Mouse (Mus musculus): Measurements from ENCODE around the gene Cacna2d3. TPM values are rescaled to one million over a fixed set of nuclear protein-coding genes. Genes with fewer than 3 reads are reported as not detected.

Gene Cacna2d3
- polyA plus RNA-seq, 1 experiment from 2014 or later, result 38.5 TPM

- Histone ChIP-seq H3K9ac (replicated peaks; ENCODE audit: low read length) (no peak overlapping the region), H3K4me3 (replicated peaks; ENCODE audit: low read depth, low read length) (no peak overlapping the region), H3K27me3 (ENCODE audit: control insufficient read depth, insufficient read depth, low read length) (no peaks in the 10 kb centered on the region), H3K4me1 (ENCODE audit: control insufficient read depth, insufficient read depth, low read length) (peaks cover 20% of the 10 kb centered on the region), H3K27ac (replicated peaks; ENCODE audit: low read depth, low read length) (no peak overlapping the region), H3K4me2 (ENCODE audit: low read length) (no peak overlapping the region), H3K36me3 (ENCODE audit: control insufficient read depth, insufficient read depth, low read length) (no peaks in the 10 kb centered on the region), H3K9me3 (ENCODE audit: control insufficient read depth, low read length) (no peaks in the 10 kb centered on the region)
- 91% methylated on average over 1 of the region's 1 CpGs for WGBS
- DNase-seq (peak; percentile 44), ATAC-seq (ENCODE audit: low FRiP score, low TSS enrichment) (no peak)
Measured at GRCm38 (mm10) chr14:28949785-28950184, 771.9 kb downstream of the Cacna2d3 start.

GRCm38 (mm10) chr14:28948019-28948850, 773.4 kb downstream of the Cacna2d3 start:
- Histone ChIP-seq H3K4me1 (ENCODE audit: control insufficient read depth, insufficient read depth, low read length) (peaks cover 9% of the 10 kb centered on the region; the same call in 1 of the 2 replicates), H3K4me3 (replicated peaks; ENCODE audit: low read depth, low read length) (no peak overlapping the region), H3K9me3 (ENCODE audit: control insufficient read depth, low read length) (no peaks in the 10 kb centered on the region), H3K27me3 (ENCODE audit: control insufficient read depth, insufficient read depth, low read length) (no peaks in the 10 kb centered on the region), H3K9ac (replicated peaks; ENCODE audit: low read length) (no peak overlapping the region), H3K27ac (replicated peaks; ENCODE audit: low read depth, low read length) (no peak overlapping the region), H3K4me2 (ENCODE audit: low read length) (no peak overlapping the region), H3K36me3 (ENCODE audit: control insufficient read depth, insufficient read depth, low read length) (no peaks in the 10 kb centered on the region)
- WGBS, result 68% methylated on average over 7 of the region's 7 CpGs
- no peak for ATAC-seq (ENCODE audit: low FRiP score, low TSS enrichment)
- DNase-seq, result no peak

GRCm38 (mm10) chr14:28932746-28933293, 788.8 kb downstream of the Cacna2d3 start:
- Histone ChIP-seq H3K4me3 (replicated peaks; ENCODE audit: low read depth, low read length) (no peak overlapping the region), H3K9me3 (ENCODE audit: control insufficient read depth, low read length) (no peaks in the 10 kb centered on the region), H3K27me3 (ENCODE audit: control insufficient read depth, insufficient read depth, low read length) (no peaks in the 10 kb centered on the region), H3K9ac (replicated peaks; ENCODE audit: low read length) (no peak overlapping the region), H3K4me2 (ENCODE audit: low read length) (no peak overlapping the region), H3K36me3 (ENCODE audit: control insufficient read depth, insufficient read depth, low read length) (no peaks in the 10 kb centered on the region), H3K27ac (replicated peaks; ENCODE audit: low read depth, low read length) (no peak overlapping the region), H3K4me1 (ENCODE audit: control insufficient read depth, insufficient read depth, low read length) (no peaks in the 10 kb centered on the region)
- 92% methylated on average over 1 of the region's 1 CpGs for WGBS
- no peak for DNase-seq
- ATAC-seq (ENCODE audit: low FRiP score, low TSS enrichment), result no peak

- no peaks in the 10 kb centered on the region for H3K9me3 ChIP-seq (ENCODE audit: control insufficient read depth, low read length)
- H3K27me3 ChIP-seq (ENCODE audit: control insufficient read depth, insufficient read depth, low read length), result no peaks in the 10 kb centered on the region
- no peak for DNase-seq
- no peak overlapping the region for H3K4me2 ChIP-seq (ENCODE audit: low read length)
- H3K36me3 ChIP-seq (ENCODE audit: control insufficient read depth, insufficient read depth, low read length), result no peaks in the 10 kb centered on the region
- no peak overlapping the region for H3K4me3 ChIP-seq (replicated peaks; ENCODE audit: low read depth, low read length)
- no peaks in the 10 kb centered on the region for H3K4me1 ChIP-seq (ENCODE audit: control insufficient read depth, insufficient read depth, low read length)
- no peak for ATAC-seq (ENCODE audit: low FRiP score, low TSS enrichment)
- 78% methylated on average over 12 of the region's 12 CpGs for WGBS
- H3K27ac ChIP-seq (replicated peaks; ENCODE audit: low read depth, low read length), result no peak overlapping the region
- no peak overlapping the region for H3K9ac ChIP-seq (replicated peaks; ENCODE audit: low read length)
Measured at GRCm38 (mm10) chr14:28923180-28923961, 798.3 kb downstream of the Cacna2d3 start.

GRCm38 (mm10) chr14:28918871-28919270, 802.8 kb downstream of the Cacna2d3 start:
- no peak overlapping the region for H3K4me3 ChIP-seq (replicated peaks; ENCODE audit: low read depth, low read length)
- H3K4me2 ChIP-seq (ENCODE audit: low read length), result no peak overlapping the region
- H3K9me3 ChIP-seq (ENCODE audit: control insufficient read depth, low read length), result no peaks in the 10 kb centered on the region
- ATAC-seq (ENCODE audit: low FRiP score, low TSS enrichment), result no peak
- no peak overlapping the region for H3K9ac ChIP-seq (replicated peaks; ENCODE audit: low read length)
- DNase-seq, result no peak
- no peak overlapping the region for H3K27ac ChIP-seq (replicated peaks; ENCODE audit: low read depth, low read length)
- WGBS, result 89% methylated on average over 5 of the region's 5 CpGs
- no peaks in the 10 kb centered on the region for H3K27me3 ChIP-seq (ENCODE audit: control insufficient read depth, insufficient read depth, low read length)
- no peaks in the 10 kb centered on the region for H3K36me3 ChIP-seq (ENCODE audit: control insufficient read depth, insufficient read depth, low read length)
- H3K4me1 ChIP-seq (ENCODE audit: control insufficient read depth, insufficient read depth, low read length), result no peaks in the 10 kb centered on the region

GRCm38 (mm10) chr14:28915004-28915403, 806.7 kb downstream of the Cacna2d3 start:
- DNase-seq, result peak; percentile 14
- no peak for ATAC-seq (ENCODE audit: low FRiP score, low TSS enrichment)
- Histone ChIP-seq H3K4me1 (ENCODE audit: control insufficient read depth, insufficient read depth, low read length) (no peaks in the 10 kb centered on the region), H3K4me3 (replicated peaks; ENCODE audit: low read depth, low read length) (no peak overlapping the region), H3K4me2 (ENCODE audit: low read length) (no peak overlapping the region), H3K9me3 (ENCODE audit: control insufficient read depth, low read length) (no peaks in the 10 kb centered on the region), H3K27me3 (ENCODE audit: control insufficient read depth, insufficient read depth, low read length) (no peaks in the 10 kb centered on the region), H3K36me3 (ENCODE audit: control insufficient read depth, insufficient read depth, low read length) (no peaks in the 10 kb centered on the region), H3K9ac (replicated peaks; ENCODE audit: low read length) (no peak overlapping the region), H3K27ac (replicated peaks; ENCODE audit: low read depth, low read length) (no peak overlapping the region)
- 38% methylated on average over 1 of the region's 1 CpGs for WGBS

GRCm38 (mm10) chr14:28907659-28908058, 814.0 kb downstream of the Cacna2d3 start:
- H3K27ac ChIP-seq (replicated peaks; ENCODE audit: low read depth, low read length), result no peak overlapping the region
- no peak overlapping the region for H3K9ac ChIP-seq (replicated peaks; ENCODE audit: low read length)
- no peak overlapping the region for H3K4me3 ChIP-seq (replicated peaks; ENCODE audit: low read depth, low read length)
- H3K36me3 ChIP-seq (ENCODE audit: control insufficient read depth, insufficient read depth, low read length), result no peaks in the 10 kb centered on the region
- no peaks in the 10 kb centered on the region for H3K9me3 ChIP-seq (ENCODE audit: control insufficient read depth, low read length)
- H3K4me2 ChIP-seq (ENCODE audit: low read length), result no peak overlapping the region
- H3K4me1 ChIP-seq (ENCODE audit: control insufficient read depth, insufficient read depth, low read length), result no peaks in the 10 kb centered on the region
- no peak for ATAC-seq (ENCODE audit: low FRiP score, low TSS enrichment)
- no peak for DNase-seq
- H3K27me3 ChIP-seq (ENCODE audit: control insufficient read depth, insufficient read depth, low read length), result no peaks in the 10 kb centered on the region
- WGBS, result 91% methylated on average over 6 of the region's 6 CpGs

- 79% methylated on average over 3 of the region's 3 CpGs for WGBS
Measured at GRCm38 (mm10) chr14:28892530-28892929, 829.1 kb downstream of the Cacna2d3 start.

More at GRCm38 (mm10) chr14:28892530-28892929, 829.1 kb downstream of the Cacna2d3 start:
- H3K27ac ChIP-seq (replicated peaks; ENCODE audit: low read depth, low read length), result no peak overlapping the region
- no peak overlapping the region for H3K4me2 ChIP-seq (ENCODE audit: low read length)
- H3K36me3 ChIP-seq (ENCODE audit: control insufficient read depth, insufficient read depth, low read length), result no peaks in the 10 kb centered on the region
- H3K27me3 ChIP-seq (ENCODE audit: control insufficient read depth, insufficient read depth, low read length), result no peaks in the 10 kb centered on the region
- H3K4me1 ChIP-seq (ENCODE audit: control insufficient read depth, insufficient read depth, low read length), result no peaks in the 10 kb centered on the region
- DNase-seq (no peak), ATAC-seq (ENCODE audit: low FRiP score, low TSS enrichment) (no peak)
- no peak overlapping the region for H3K9ac ChIP-seq (replicated peaks; ENCODE audit: low read length)
- H3K4me3 ChIP-seq (replicated peaks; ENCODE audit: low read depth, low read length), result no peak overlapping the region
- H3K9me3 ChIP-seq (ENCODE audit: control insufficient read depth, low read length), result no peaks in the 10 kb centered on the region

All from midbrain, embryonic 14.5 days (tissue).